Mouse (Mus musculus): ENCODE data around the gene P2ry6.

Gene P2ry6

GRCm38 (mm10) chr7:100974135-100974903 is at the start of gene P2ry6:
TSS of gene P2ry6 (minus strand) at chr7:100974649.
- DNase-seq: no peak

- no peak for DNase-seq
These were observed 43.0 kb upstream of the P2ry6 start for GRCm38 (mm10) chr7:101017492-101017891.

- DNase-seq: no peak
These were observed 42.6 kb upstream of the P2ry6 start for GRCm38 (mm10) chr7:101017021-101017461.

GRCm38 (mm10) chr7:101014985-101015384 is 40.5 kb upstream of the P2ry6 start:
- no peak for DNase-seq

- no peak for DNase-seq
These were observed 39.6 kb upstream of the P2ry6 start for GRCm38 (mm10) chr7:101014041-101014440.

- no peak for DNase-seq
These were observed 38.1 kb upstream of the P2ry6 start, which contains the start of gene P2ry2 for GRCm38 (mm10) chr7:101012541-101012940. TSS of gene P2ry2 (minus strand) at chr7:101012866.

- peak in 1 of 2 experiments; percentile 10 for DNase-seq
These were observed 37.4 kb upstream of the P2ry6 start for GRCm38 (mm10) chr7:101011681-101012367.

- DNase-seq: no peak
These were observed 36.3 kb upstream of the P2ry6 start for GRCm38 (mm10) chr7:101010741-101011140.

GRCm38 (mm10) chr7:101006201-101006600 is 31.8 kb upstream of the P2ry6 start:
- DNase-seq: no peak

GRCm38 (mm10) chr7:101005119-101005518 is 30.7 kb upstream of the P2ry6 start:
- no peak for DNase-seq

GRCm38 (mm10) chr7:101003442-101004326 is 29.2 kb upstream of the P2ry6 start:
- no peak for DNase-seq

- no peak for DNase-seq
These were observed 27.8 kb upstream of the P2ry6 start for GRCm38 (mm10) chr7:101002274-101002673.

GRCm38 (mm10) chr7:100999623-101000022 is 25.2 kb upstream of the P2ry6 start:
- no peak for DNase-seq

- DNase-seq: no peak
These were observed 24.1 kb upstream of the P2ry6 start for GRCm38 (mm10) chr7:100998578-100998960.

- peak in 1 of 2 experiments; percentile 10 for DNase-seq
These were observed 23.6 kb upstream of the P2ry6 start for GRCm38 (mm10) chr7:100997951-100998577.

- no peak for DNase-seq
These were observed 22.8 kb upstream of the P2ry6 start for GRCm38 (mm10) chr7:100997215-100997614.

GRCm38 (mm10) chr7:100995951-100996350 is 21.5 kb upstream of the P2ry6 start:
- no peak for DNase-seq

- no peak for DNase-seq
These were observed 20.9 kb upstream of the P2ry6 start for GRCm38 (mm10) chr7:100995260-100995864.

GRCm38 (mm10) chr7:100993166-100993565 is 18.7 kb upstream of the P2ry6 start:
- no peak for DNase-seq

GRCm38 (mm10) chr7:100991972-100992371 is 17.5 kb upstream of the P2ry6 start:
- DNase-seq: no peak

GRCm38 (mm10) chr7:100990636-100991311 is 16.3 kb upstream of the P2ry6 start:
- DNase-seq: no peak

GRCm38 (mm10) chr7:100988092-100988491 is 13.6 kb upstream of the P2ry6 start:
- peak; percentile 35 to 44 for DNase-seq

Data from cerebellum, adult 18-20 months (tissue).